Mouse (Mus musculus) CH12.LX (cell line): Measurements from ENCODE around the gene Swsap1. TPM values are rescaled to one million over a fixed set of nuclear protein-coding genes. Genes with fewer than 3 reads are reported as not detected.

Experiments used
- DNase-seq: peaks from one replicate; pipeline ENCODE4 v3.0.0-alpha.2; 2013; ENCODE audit errors: extremely low read depth
- H3K27ac ChIP-seq: 2 replicates; pipeline ENCODE4 v1.5.1; 2012; ENCODE audit warnings: low read depth, mild to moderate bottlenecking, control low read depth, moderate library complexity; ENCODE audit not compliant: insufficient read depth
- H3K27me3 ChIP-seq: replicated peaks from 2 replicates; pipeline ENCODE3; 2012; ENCODE audit warnings: inconsistent platforms
- H3K36me3 ChIP-seq, 2 experiments: replicated peaks in 1 of 2; 2 replicates each; pipeline versions ENCODE3 to v1.6.1; 2012; ENCODE audit warnings: inconsistent platforms in 1 of 2, low read length in 1 of 2, mild to moderate bottlenecking in 1 of 2, mixed read lengths in 1 of 2, moderate library complexity in 1 of 2; ENCODE audit not compliant: control insufficient read depth in 1 of 2, insufficient read depth in 1 of 2
- H3K4me1 ChIP-seq, 2 experiments: 2 replicates each; pipeline ENCODE4 v1.6.1; 2012; ENCODE audit warnings: inconsistent platforms in 1 of 2, moderate library complexity in 1 of 2; ENCODE audit not compliant: insufficient read depth in 2 of 2, control insufficient read depth in 1 of 2
- H3K4me2 ChIP-seq: 2 replicates; pipeline ENCODE4 v1.6.1; 2012; ENCODE audit warnings: low read depth, mild to moderate bottlenecking, control low read depth; ENCODE audit not compliant: poor library complexity, insufficient read depth, severe bottlenecking
- H3K4me3 ChIP-seq, 3 experiments: fragments of 150-350 bp in 1 of 3; sonication (generic) in 1 of 3; replicated peaks in 1 of 3; 2 replicates each; pipeline versions ENCODE3 to v1.5.1; 2011 to 2012; ENCODE audit warnings: low read depth in 2 of 3, low read length in 2 of 3, mild to moderate bottlenecking in 2 of 3, moderate library complexity in 2 of 3, control low read depth in 1 of 3, improper control_type of control experiment in 1 of 3, inconsistent platforms in 1 of 3, mixed read lengths in 1 of 3; ENCODE audit not compliant: poor library complexity in 1 of 3
- H3K79me2 ChIP-seq: replicated peaks from 2 replicates; pipeline ENCODE4 v1.6.1; 2012; ENCODE audit warnings: mild to moderate bottlenecking, moderate library complexity; ENCODE audit not compliant: control insufficient read depth, poor library complexity, insufficient read depth, severe bottlenecking; ENCODE audit errors: extremely low read depth
- H3K9ac ChIP-seq: 2 replicates; pipeline ENCODE4 v1.6.1; 2012; ENCODE audit warnings: low read depth, mild to moderate bottlenecking, control low read depth, moderate library complexity; ENCODE audit not compliant: insufficient read depth
- H3K9me3 ChIP-seq: replicated peaks from 2 replicates; pipeline ENCODE3; 2012; ENCODE audit warnings: low read length, inconsistent platforms, mixed read lengths
- CHD2 ChIP-seq: IDR thresholded peaks from 2 replicates; pipeline ENCODE4 v1.6.1; 2011; ENCODE audit warnings: low read length, improper control_type of control experiment
- ELF1 ChIP-seq: IDR thresholded peaks from 2 replicates; pipeline ENCODE4 v1.6.1; 2014; ENCODE audit warnings: low read depth, mild to moderate bottlenecking, inconsistent platforms, low read length, improper control_type of control experiment
- EP300 ChIP-seq: IDR thresholded peaks from 2 replicates; pipeline ENCODE4 v1.6.1; 2011; ENCODE audit warnings: low read length, improper control_type of control experiment
- GABPA ChIP-seq: IDR thresholded peaks from 2 replicates; pipeline ENCODE4 v1.6.1; 2012; ENCODE audit warnings: low read depth, low read length, improper control_type of control experiment, inconsistent platforms; ENCODE audit not compliant: insufficient replicate concordance
- HCFC1 ChIP-seq: IDR thresholded peaks from 2 replicates; pipeline ENCODE4 v1.6.1; 2012; ENCODE audit warnings: low read depth, mild to moderate bottlenecking, inconsistent platforms, low read length, improper control_type of control experiment
- JUN ChIP-seq: IDR thresholded peaks from 2 replicates; pipeline ENCODE4 v1.6.1; 2011; ENCODE audit warnings: low read depth, mild to moderate bottlenecking, low read length, improper control_type of control experiment, moderate library complexity; ENCODE audit not compliant: insufficient read depth
- JUND ChIP-seq: conservative IDR thresholded peaks from 2 replicates; pipeline ENCODE4 v1.6.1; 2011; ENCODE audit warnings: low read depth, low read length, improper control_type of control experiment
- MAFK ChIP-seq: IDR thresholded peaks from 2 replicates; pipeline ENCODE4 v1.6.1; 2011; ENCODE audit warnings: low read length, improper control_type of control experiment; ENCODE audit not compliant: insufficient replicate concordance
- MAX ChIP-seq: IDR thresholded peaks from 2 replicates; pipeline ENCODE4 v1.6.1; 2011; ENCODE audit warnings: low read length, improper control_type of control experiment
- MYC ChIP-seq: IDR thresholded peaks from 2 replicates; pipeline ENCODE4 v1.6.1; 2011; ENCODE audit warnings: low read depth, mild to moderate bottlenecking, improper control_type of control experiment, low read length
- NRF1 ChIP-seq: IDR thresholded peaks from 2 replicates; pipeline ENCODE4 v1.6.1; 2014; ENCODE audit warnings: low read depth, mild to moderate bottlenecking, inconsistent platforms, low read length, improper control_type of control experiment, moderate library complexity
- PAX5 ChIP-seq: IDR thresholded peaks from 2 replicates; pipeline ENCODE4 v1.6.1; 2012; ENCODE audit warnings: low read length, inconsistent platforms, mixed read lengths
- RCOR1 ChIP-seq: conservative IDR thresholded peaks from 2 replicates; pipeline ENCODE4 v1.6.1; 2012; ENCODE audit warnings: low read depth, mild to moderate bottlenecking, inconsistent platforms, low read length, improper control_type of control experiment
- SIN3A ChIP-seq: IDR thresholded peaks from 2 replicates; pipeline ENCODE4 v1.6.1; 2012; ENCODE audit warnings: low read length, improper control_type of control experiment, inconsistent platforms
- TCF12 ChIP-seq: IDR thresholded peaks from 2 replicates; pipeline ENCODE4 v1.6.1; 2014; ENCODE audit warnings: low read depth, mild to moderate bottlenecking, inconsistent platforms, low read length, improper control_type of control experiment
- UBTF ChIP-seq: IDR thresholded peaks from 2 replicates; pipeline ENCODE4 v1.6.1; 2012; ENCODE audit warnings: low read depth, mild to moderate bottlenecking, inconsistent platforms, low read length, improper control_type of control experiment, moderate library complexity
- USF1 ChIP-seq: IDR thresholded peaks from 2 replicates; pipeline ENCODE4 v1.6.1; 2014; ENCODE audit warnings: low read depth, mild to moderate bottlenecking, inconsistent platforms, low read length, improper control_type of control experiment
- USF2 ChIP-seq: conservative IDR thresholded peaks from 2 replicates; pipeline ENCODE4 v1.6.1; 2011; ENCODE audit warnings: low read depth, low read length, improper control_type of control experiment
- ZC3H11A ChIP-seq: IDR thresholded peaks from 2 replicates; pipeline ENCODE4 v1.6.1; 2012; ENCODE audit warnings: low read depth, mild to moderate bottlenecking, inconsistent platforms, low read length, improper control_type of control experiment
- ZKSCAN1 ChIP-seq: IDR thresholded peaks from 2 replicates; pipeline ENCODE4 v1.6.1; 2012; ENCODE audit warnings: low read depth, inconsistent platforms, low read length, improper control_type of control experiment, borderline replicate concordance
- ZMIZ1 ChIP-seq: IDR thresholded peaks from 2 replicates; pipeline ENCODE4 v1.6.1; 2012; ENCODE audit warnings: low read depth, mild to moderate bottlenecking, inconsistent platforms, low read length, improper control_type of control experiment
- ZNF384 ChIP-seq: IDR thresholded peaks from 2 replicates; pipeline ENCODE4 v1.6.1; 2012; ENCODE audit warnings: low read depth, low read length, improper control_type of control experiment, inconsistent platforms
- dilution Hi-C: fragments of 300-500 bp; cut with MboI; formaldehyde crosslinking; loops from 2 replicates; pipeline ENCODE4 v1.14.3; 2020; ENCODE audit warnings: low sequenced_read_pairs; ENCODE audit not compliant: extremely low pct_unique_long_range_greater_than_20kb, extremely low pct_ligation_motif_present
- in situ Hi-C: fragments of 300-500 bp; cut with MboI; formaldehyde crosslinking; loops from 3 replicates; pipeline ENCODE4 v1.14.3; 2019; ENCODE audit warnings: low sequenced_read_pairs, low pct_ligation_motif_present, low pct_unique_long_range_greater_than_20kb, mixed read lengths
- polyA plus RNA-seq: library from polyadenylated mRNA; unstranded; fragments of >175 nt; gene quantifications from 2 replicates; pipeline ENCODE4 v1.2.1, GENCODE M21; 2012; ENCODE audit warnings: low read depth; ENCODE audit not compliant: insufficient read length
- total RNA-seq, 2 experiments: library from RNA; depleted of rRNA; stranded (reverse); fragments of 300-350 nt in 1 of 2; fragments of >200 nt in 1 of 2; gene quantifications; 2 replicates each; pipeline ENCODE4 v1.2.3; 2012 to 2014

Swsap1 gene
- total and polyA plus RNA-seq, 3 experiments, result 3.1 to 4.1 (median 4.0) TPM

DNA sequence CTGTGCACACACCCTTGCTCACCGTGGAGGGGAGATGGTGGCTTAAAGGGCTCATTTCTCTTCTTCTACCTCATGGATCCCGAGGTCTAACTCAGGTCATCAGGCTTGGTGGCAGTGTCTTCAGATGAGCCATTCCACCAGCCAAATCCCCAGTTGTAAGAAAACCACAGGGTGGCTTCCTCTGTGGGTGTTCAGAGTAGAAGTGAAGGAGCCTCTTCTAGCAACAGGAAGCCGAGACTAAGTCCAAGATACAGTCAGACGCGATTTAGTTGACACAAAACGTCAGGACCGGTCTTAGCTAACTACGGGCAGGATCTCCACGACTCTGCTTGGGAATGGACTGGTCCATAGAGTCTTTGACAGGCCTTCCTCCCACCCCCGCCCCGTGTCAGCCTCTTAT, 47.3 kb upstream of the Swsap1 start:
- Histone ChIP-seq H3K9me3 (peaks cover 5% of the 10 kb centered on the region), H3K79me2 (no peaks in the 10 kb centered on the region), H3K4me2 (no peak overlapping the region), H3K9ac (no peak overlapping the region), H3K4me1 (peaks cover 0 to 3% of the 10 kb centered on the region in 2 experiments; a peak in 1 of 4 replicates), H3K36me3 (no peaks in the 10 kb centered on the region), H3K27me3 (peaks cover 56% of the 10 kb centered on the region), H3K27ac (no peak overlapping the region), H3K4me3 (no peak overlapping the region)
- in situ Hi-C loops, result no loop called here
- no peak for TF ChIP-seq UBTF
- TF ChIP-seq RCOR1, result no peak
- no peak for TF ChIP-seq MAFK
- no peak for TF ChIP-seq GABPA
- TF ChIP-seq EP300, result no peak
- no peak for TF ChIP-seq ZNF384
- no peak for TF ChIP-seq JUND
- TF ChIP-seq USF1, result no peak
- no peak for TF ChIP-seq ELF1
- TF ChIP-seq TCF12, result no peak
- no peak for TF ChIP-seq USF2
- no peak for TF ChIP-seq JUN
- no peak for TF ChIP-seq SIN3A
- no peak for TF ChIP-seq CHD2
- TF ChIP-seq HCFC1, result no peak
- no peak for TF ChIP-seq ZMIZ1
- TF ChIP-seq ZKSCAN1, result no peak
- TF ChIP-seq PAX5, result no peak
- dilution Hi-C loops, result no loop called here
- no peak for DNase-seq

DNA sequence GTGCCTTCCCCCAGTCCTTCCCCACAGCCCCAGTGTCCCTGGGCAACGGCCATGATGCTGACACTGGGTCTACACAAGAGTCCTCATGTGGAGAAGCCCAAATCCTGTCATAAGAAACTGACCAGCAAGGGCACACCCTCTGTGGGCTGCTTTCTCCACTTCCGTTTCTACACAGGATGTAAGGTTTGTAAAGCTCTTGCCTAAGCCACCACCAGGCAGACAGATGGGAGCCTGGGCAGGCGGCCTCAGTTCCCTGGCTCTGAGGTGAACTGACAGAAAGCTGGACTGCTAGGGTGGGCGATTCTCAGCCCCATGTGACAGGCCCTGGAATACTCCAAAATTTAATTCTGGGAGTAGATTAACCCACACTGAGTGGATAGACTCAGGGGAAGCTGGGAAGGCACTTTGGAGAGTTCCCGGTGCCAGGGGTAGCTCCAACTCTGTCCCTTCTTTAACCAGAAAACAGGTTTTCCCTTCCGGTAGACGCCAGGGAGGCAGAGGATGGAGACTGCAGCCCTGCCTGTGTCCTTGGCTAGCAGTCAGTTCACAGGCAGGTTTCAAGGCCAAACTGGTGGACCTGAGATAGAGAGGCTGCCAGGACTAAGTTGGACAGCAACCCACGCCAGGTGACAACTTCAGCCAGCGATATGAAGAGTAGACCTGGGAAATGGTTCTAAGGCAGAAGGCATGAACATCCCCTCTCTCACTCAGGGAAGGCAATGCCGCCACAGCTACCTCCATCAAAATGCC, 45.9 kb upstream of the Swsap1 start:
- H3K27ac ChIP-seq, result no peak overlapping the region
- TF ChIP-seq EP300, result no peak
- TF ChIP-seq ZKSCAN1, result no peak
- no peak for TF ChIP-seq NRF1
- no peak for TF ChIP-seq MYC
- TF ChIP-seq ZC3H11A, result no peak
- TF ChIP-seq CHD2, result no peak
- no peak for TF ChIP-seq MAX
- TF ChIP-seq ZNF384, result no peak
- no peak for TF ChIP-seq ELF1
- H3K27me3 ChIP-seq, result peaks cover 59% of the 10 kb centered on the region
- no peak overlapping the region for H3K9ac ChIP-seq
- no peaks in the 10 kb centered on the region for H3K79me2 ChIP-seq
- dilution Hi-C loops (no loop called here), in situ Hi-C loops (no loop called here)
- H3K4me3 ChIP-seq, result no peak overlapping the region
- no peaks in the 10 kb centered on the region for H3K36me3 ChIP-seq
- H3K4me1 ChIP-seq, result peaks cover 0 to 3% of the 10 kb centered on the region in 2 experiments; a peak in 1 of 4 replicates
- no peak for DNase-seq
- no peak overlapping the region for H3K4me2 ChIP-seq
- peaks cover 5% of the 10 kb centered on the region for H3K9me3 ChIP-seq
